Mouse (Mus musculus) embryo, embryonic 11.5 days (tissue): ENCODE data around the gene Lclat1.
A peak's percentile ranks its signal among the peaks of the same experiment; 100 is the strongest.

Source experiments
- DNase-seq: peaks from one replicate; pipeline ENCODE4 v3.0.0-alpha.2; 2012; ENCODE audit warnings: low read depth, low spot score

The Lclat1 gene

DNA sequence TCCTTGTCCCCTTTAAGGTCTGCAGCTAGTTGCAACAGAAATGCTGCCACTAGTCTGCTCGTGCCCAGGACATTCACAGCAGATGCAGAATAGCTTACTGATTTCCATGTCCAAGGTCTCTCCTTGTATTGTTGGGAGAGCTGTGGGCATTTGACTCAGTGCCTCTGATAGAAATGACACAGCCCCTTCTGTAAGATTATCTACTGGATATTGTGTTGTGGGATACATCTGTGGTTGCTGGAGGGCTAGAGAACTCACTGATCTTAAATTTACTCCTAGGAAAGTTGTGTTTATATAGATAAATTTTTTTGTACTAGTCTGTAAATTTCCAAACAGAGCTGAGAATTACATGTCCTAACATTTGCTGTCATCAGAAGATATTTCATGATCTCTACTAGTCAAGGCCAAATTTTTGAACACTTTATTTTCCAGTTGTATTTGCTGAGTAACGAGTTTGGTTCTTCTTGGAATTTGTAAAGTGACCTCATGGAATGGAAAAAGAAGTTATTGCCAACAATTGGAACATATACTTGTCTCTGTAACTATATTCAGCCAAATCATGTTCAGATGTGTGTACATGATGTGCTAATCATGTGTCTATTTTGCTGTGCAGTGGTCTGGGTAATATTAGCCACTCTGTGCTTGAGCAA lies 87.4 kb downstream of the Lclat1 start:
- DNase-seq = no peak

DNA sequence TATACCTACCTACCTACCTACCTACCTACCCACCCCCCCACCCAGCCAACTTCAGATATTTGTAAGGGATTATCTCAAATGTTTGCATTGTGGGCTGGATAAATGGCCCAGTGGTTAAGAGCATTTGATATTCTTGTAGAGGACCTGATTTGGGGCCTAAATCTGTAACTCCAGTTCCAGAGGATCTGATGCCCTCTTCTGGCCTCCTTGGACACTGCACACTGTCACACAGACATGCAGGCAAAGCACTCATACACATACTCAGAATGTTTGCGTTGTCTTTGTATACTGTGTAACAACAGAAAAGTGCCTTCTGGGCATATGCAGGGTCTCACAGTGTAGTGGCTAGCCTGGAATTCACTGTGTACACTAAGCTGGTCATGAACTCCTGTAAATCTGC lies 88.4 kb downstream of the Lclat1 start:
- no peak for DNase-seq

DNA sequence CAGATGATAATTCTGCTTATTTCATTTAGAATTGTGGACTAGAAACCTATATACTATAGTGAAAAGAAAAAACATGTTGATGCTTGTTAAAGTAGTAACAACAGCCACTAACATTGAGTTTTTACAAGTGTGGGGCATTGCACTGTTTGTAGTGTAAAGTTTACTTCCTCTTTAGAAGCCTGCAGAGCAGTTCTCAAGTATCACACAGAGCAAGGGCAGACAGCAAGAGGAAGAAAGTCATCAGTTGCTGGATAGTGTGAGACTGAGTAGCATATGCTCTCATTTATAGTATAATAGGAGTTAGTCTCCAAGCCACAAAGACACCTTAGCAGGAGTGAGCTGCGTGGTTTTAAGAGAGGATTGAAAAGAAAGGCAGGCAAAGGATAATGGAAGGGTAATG lies 89.9 kb downstream of the Lclat1 start:
- no peak for DNase-seq

DNA sequence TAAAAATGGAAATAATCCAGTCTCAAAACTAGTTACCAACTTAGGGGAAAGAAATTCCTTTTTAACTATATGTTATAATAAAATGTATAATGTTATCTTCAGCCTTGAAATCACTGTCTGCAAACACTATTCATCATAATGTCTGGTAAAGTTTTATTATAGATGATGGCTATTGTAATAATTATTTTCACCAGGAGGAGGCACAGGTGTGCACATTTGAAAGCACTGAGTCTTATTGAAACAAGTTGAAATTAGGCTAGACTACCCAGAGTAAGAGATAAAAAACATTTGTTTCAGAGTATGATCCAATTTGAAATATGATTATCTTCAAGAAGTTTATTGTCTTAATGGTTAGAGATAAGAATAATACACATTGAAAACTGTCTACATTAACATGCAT lies 91.6 kb downstream of the Lclat1 start:
- no peak for DNase-seq

DNA sequence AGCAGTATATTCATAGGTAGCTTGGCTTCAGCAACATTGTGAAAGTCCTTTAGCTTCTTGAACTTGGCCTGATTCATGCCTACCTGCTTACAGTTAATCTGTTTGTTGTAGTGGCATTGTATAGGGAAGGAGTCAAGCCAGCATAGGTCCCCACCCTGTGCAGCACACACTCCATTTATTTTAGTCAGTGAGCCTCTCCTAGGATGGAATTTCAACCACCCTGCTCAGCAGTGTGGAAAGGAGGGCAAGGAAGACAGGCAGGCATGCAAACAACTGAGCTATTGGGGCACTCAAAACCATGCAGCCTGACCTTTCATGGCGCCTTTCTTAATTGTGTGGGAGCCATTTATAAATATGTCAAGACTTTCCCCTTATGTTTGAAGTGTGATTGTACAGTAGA lies 92.6 kb downstream of the Lclat1 start:
- no peak for DNase-seq

DNA sequence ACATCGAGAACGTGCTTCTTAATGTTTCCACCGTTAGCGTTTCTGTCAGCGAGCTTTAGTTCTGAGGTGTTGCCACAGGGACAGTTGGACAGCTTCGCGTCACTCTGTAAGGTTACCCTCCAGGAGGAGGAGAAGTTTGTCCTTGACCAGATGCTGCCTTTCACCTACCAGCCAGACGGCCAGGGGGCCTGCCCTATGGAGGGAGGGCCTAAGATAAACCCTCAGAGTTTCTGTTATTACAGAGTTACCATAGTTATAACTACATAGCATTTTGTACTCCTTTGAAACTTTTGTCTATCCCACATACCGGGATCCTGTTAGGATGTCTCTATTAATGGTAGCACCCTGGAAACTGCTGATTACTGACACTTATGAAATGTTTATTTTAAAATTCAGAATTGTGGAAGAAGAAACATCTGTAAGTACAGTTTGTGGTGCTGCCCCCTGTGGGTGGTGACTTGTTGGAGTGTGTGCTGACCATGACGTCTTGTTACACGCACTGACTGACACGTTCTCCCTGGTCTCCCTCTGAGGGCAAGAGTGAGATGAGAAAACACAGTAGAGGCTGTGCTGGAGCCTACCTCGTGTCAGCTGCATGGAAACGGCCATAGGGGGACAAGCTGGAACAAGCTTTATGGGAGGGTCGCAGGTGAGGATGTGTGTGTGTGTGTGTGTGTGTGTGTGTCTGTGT lies 96.0 kb downstream of the Lclat1 start:
- no peak for DNase-seq

DNA sequence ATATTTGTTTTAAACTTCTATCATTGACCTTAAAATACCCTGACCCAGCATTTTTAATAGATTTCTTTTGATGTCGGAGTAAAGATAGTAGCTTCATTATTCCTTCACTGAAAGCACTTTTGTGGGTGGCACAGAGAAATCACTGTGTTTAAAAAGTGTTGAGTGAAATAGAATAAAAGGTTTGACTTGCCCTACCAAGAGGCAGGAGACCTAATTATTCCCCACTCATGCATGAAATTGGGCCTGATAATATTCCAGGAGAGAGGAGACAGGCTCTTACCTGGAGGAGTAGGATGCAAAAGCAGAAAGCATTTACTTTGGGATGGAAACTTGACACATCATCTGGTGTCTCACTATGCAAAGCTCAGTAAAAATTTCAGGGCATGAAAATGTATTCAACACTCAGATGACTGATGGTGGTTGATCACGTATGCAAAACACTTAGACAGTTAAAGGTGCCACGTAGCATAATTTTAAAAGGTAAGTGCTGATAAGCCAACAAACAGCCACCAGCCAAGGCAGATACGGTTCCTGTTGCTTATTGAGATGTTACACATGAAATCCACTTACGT lies 103.3 kb downstream of the Lclat1 start:
- DNase-seq = no peak

DNA sequence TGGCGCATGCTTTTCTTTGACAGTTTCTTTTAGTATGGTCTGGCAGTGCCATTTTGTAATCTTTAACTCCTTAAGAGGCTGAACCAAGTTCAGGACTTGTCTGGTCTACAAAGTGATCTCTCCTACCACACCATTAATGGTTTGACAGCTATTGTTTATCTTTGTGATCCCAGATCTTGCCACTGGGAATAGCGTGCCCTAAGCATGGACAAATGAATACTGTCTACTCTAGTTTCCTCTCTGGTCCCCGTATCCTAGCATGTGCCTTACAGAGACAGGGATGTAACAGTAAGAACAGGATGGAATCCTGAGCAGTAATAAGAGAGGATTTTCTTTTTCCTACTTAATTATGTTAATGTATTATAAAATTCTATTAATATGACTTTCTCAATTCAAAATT lies 105.0 kb downstream of the Lclat1 start:
- no peak for DNase-seq

DNA sequence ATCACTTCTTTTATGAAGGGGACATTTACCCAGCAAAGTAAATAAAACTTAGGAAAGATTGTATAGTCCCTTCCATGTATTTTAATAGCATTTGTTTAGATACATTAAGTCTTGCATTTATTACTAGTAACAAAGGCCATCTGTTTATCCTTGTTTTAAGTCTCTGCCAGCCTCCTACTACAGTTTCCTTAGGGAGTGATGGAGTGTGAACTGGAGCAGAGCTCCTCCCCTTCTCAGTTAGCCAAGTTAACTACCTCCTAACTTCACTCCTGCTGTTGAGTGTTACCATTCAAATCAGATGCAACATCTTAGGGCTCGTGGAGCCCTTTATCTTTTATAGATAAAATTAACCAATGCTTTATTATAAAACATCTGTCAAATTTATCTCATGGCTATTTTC lies 105.4 kb downstream of the Lclat1 start:
- DNase-seq = no peak

DNA sequence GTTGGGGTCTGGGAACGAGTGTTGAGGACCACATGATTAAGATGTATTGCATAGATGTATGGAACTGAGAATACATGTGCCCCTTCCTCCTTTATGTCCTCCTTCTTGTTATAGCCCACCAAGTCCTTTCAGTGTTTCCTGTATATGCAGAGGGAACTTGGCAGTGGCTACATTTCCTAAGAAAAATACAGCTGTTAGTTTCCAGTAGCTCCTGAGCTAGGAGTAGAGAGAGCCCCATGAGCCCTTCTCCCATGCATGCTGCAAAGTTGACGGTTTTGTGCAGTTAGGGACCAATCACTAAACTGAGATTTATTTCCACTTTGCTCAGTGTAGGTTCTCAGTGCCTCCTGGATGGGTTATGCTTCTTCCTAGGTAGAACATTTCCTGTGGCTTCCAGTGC lies 105.9 kb downstream of the Lclat1 start:
- no peak for DNase-seq

DNA sequence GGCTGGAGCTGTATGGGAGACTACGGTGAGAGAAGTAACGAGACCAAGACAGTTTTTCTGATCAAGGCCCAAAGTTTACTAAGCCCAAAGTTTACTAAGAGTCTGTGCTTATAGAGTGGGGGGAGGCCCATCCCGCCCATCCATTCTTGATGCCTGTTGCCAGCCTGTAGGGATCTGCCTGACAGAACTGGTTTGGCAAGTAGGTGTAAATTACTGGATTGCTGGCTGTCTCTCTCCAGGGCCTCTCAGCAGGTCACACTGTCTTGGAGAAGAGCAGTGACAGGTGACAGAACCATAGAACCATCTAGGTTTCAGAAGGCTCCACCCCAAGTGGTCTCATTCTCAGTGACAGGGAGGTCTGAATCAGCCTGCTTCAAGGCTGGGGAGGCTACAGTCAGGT lies 109.5 kb downstream of the Lclat1 start:
- no peak for DNase-seq

DNA sequence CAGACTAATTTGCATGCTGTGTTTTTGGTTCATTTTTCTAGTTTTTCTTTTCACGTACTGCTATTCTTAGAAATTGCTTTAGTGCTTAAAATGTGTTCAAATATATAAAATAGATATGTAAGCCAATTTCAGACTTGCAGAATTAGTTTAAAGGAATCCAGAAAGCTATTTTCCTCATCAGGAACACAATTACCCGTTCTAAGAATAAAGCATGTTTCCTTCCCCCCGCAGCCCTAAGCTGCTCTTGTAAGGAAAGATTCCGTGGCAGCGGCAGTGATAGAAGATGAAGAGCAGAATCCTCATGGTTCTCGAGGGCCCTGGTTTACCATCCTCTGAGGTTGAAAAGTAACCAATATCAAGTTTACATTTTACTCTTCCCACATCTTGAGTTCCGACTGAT lies 113.0 kb downstream of the Lclat1 start:
- DNase-seq = no peak

DNA sequence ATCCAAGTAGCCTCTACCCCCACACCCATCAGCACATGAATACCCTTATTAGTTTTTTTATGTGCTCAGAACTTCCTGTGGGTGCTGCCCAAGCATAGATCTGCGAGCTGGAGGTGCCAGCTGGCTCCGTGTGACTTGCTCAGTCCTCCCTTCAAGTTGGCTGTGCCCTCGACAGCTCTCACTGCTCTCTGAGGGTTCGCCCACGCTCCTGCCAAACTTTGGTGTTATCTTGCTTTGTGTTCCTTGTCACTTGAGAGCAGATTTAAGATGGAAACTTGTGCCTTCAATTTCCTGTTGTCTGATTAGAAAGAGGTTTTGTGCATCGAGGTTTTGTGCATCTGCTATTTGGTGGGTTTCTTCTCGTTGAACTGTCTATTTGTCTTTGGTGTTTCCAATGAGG lies 114.3 kb downstream of the Lclat1 start:
- DNase-seq = no peak

DNA sequence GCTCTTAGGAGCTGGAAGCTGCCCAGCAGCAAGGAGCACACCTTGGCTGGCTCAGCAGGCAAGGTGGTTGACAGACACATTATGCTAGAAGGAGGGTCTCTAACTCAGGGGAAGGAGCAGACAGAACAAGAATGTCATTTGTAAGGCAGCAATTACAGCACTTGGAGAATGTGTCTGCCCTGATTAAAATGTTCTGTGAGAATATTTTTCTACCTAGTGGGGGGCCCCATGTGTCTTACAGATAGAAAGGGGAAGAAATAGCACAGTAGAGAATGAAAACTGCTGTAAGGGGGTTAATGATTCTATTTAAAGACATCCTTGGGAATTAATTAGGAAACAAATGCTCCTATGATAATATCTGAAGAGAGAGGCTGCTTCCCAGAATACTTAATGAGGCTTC lies 117.7 kb downstream of the Lclat1 start:
- no peak for DNase-seq

DNA sequence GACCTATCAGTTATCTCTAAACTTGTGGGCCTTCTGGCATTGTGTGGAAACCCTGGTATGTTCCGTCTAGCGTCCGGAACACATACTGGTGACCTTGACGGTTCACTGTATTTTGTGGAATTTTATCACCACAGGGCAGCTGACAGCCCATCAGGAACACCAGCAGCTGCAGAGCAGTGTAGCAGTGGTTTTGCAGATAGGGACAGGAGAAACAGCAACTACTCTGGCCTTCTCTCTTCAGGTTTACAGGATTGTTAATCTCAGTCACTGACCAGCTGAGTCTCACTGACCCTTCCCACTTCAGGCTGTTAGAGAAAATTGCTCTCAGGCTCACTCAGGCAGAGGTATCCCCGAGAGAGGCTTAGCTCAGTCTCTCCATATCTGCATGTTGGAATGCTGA lies 118.2 kb downstream of the Lclat1 start:
- DNase-seq = peak; percentile 9

DNA sequence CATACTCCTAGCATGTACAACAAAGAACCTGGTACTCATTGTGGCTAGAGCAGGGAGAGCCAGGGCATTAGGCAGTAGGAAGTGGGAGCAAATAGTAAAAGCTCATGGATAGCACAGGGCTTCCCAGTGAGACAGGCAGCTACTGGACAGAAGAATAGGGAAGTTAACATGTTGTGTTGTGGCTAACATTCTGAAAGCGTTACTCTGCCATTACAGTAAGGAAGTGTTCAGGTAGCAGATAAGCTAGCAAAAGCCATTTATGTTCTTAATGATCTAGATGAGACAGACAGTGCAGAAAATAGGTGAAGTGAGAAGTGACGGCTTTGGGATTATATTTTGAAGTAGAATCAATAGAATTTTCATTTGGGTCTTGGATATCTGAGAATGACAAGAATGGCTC lies 118.8 kb downstream of the Lclat1 start:
- DNase-seq = no peak

DNA sequence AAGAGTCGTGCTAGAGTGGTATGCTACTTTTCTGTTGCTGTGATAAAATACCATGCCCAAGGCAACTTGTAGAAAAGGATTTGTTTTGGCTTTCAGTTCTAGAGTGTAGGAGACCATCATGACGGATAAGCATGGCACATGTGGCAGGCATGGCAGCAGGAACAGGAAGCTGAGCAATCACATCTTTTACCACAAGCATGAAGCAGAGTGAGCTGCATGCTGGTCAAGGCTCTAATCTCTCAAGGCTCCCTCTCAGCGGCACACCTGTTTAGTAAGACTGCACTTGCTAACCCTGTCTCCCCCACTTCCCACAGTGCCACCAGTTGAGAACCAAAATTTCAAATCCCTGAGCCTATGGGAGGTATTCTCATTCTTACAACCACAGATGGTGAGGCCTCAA lies 119.6 kb downstream of the Lclat1 start:
- DNase-seq = no peak

DNA sequence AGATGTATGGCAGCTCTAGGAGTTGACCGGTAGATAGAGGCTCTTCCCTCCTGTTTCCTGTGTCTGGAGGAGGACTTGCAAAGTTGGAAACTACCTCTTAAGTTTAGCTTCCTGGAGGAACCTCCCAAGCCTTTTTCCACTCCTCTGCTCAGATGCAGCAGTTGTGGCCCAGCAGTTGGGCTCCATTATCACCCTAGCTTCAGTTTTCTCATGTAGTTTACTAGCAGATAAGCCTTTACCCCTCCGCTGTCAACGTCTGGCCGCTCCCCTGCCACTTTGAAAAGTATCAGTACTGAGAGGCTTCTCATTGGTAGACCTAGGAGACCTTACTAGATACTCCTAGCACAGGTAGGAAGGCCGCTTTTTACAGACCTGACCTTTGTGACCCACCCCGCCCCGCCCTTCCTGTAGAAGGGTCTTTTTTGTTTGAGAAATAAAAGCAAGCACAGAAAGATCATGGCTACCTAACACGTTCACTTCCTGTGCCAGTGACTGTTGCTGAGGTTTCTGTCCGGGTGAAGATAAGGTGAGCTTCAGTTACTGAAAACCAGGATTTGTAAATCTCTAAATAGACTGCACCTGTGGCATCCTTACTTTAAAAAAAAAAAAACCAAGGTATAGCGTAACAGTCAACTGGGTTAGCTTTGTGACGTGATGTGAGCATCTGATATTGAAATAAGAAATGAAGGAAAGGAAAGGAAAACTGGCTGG lies 121.8 kb downstream of the Lclat1 start:
- no peak for DNase-seq

DNA sequence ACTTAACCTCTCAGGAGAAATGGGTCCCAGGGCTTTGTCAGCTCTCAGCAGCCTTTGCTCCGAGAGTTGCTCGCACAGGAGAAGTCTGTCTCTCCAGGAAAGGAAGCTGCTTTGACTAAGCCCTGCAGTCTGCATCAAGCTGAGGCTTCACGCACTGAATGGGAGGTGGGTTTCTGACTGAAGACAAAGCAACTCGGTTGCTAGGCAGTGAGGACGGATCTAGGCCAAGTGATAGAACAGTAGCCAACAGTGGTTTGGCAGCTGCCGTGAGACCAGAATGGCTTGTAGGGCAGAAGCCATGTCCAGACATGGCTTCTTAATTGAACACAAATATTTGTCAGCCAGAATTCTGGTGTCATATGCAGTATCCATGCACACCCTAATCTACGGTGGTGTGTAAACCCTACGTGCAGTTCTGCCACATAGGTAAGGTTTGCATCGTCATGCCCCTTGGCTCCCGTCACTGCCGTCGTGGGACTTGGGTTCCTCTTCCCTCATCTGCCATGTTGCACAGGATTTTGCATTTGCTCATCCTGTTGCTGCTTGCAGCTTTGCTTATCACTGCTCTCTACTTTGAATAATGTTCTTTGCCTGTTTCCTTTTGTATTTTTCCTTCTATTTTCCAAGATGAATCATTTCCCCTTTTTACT lies 122.7 kb downstream of the Lclat1 start:
- no peak for DNase-seq

DNA sequence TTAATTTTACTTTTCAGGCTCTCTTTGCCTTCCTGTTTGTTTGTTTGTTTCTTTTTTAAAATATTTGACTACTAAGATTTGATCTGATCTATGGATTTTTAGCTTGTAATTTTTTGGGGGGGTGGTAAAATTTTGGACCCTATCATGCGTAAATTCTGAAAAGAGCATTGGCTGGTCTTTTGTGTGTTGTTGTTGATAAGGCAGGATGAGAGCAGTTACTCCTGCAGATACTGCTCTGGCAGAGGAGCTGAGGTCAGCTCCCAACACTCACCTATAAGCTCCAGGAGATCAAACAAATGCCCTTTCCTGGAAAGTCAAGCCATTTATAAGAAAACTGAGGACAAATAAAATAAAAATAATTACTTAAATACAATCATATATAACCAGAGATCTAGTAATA lies 123.6 kb downstream of the Lclat1 start:
- no peak for DNase-seq

DNA sequence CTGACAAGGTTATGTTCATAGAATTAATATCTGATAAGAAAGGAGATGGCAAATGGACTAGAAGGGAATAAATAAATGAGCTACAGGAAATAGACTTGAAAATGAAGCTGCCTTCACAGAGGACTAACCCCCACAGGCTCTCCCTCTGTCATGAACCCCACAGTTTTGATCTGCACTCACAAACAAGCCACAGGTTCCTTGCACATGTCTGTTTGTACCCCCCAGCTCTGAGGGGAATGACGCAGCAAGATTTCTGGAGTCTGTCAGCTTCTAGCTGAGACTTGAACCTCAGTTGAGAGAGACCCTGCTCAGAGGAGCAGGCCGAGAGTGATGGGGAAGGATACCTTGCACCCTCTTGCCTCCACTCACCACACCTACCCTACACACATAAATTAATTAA lies 124.8 kb downstream of the Lclat1 start:
- no peak for DNase-seq

DNA sequence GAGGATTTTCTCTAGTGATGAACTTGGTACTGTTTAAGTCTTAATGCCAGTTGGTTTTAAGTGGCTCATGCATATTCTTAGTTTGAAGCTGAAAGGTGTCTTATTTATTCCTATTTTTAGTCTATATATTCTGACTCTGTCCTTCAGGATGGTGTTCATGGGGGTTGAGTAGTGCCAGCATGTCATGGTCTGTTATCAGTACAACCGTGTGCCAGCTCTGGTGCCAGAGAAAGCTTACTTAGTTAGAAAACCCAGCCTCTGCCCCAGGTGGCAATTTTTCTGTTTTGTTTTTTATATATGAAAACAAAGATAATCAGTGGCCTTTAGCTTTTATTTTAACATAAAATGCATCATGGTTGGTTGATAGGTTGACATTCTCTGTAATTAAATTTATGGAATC lies 126.2 kb downstream of the Lclat1 start:
- DNase-seq = no peak
